Mouse (Mus musculus): ENCODE data around the gene Sytl3.
"Not testable (repeated sequence)": the region's sequence is repeated elsewhere in the genome, so short reads cannot be mapped to it uniquely, and the experiment has no call there.

The Sytl3 gene

GRCm38 (mm10) chr17:6691596-6691995 lies 32.7 kb downstream of the Sytl3 start:
- peak; percentile 97 to 98 for DNase-seq (ENCODE audit: low spot score in 2 of 2)

- not testable (repeated sequence) for DNase-seq (ENCODE audit: low spot score in 2 of 2)
Measured at GRCm38 (mm10) chr17:6695712-6696111, 36.8 kb downstream of the Sytl3 start.

- DNase-seq (ENCODE audit: low spot score in 2 of 2) = not testable (repeated sequence)
Measured at GRCm38 (mm10) chr17:6696521-6696920, 37.6 kb downstream of the Sytl3 start.

GRCm38 (mm10) chr17:6697224-6697775 lies 38.4 kb downstream of the Sytl3 start:
- peak in 1 of 2 experiments; percentile 63 for DNase-seq (ENCODE audit: low spot score in 2 of 2)

GRCm38 (mm10) chr17:6699502-6699901 lies 40.6 kb downstream of the Sytl3 start:
- not testable (repeated sequence) for DNase-seq (ENCODE audit: low spot score in 2 of 2)

GRCm38 (mm10) chr17:6700077-6700476 lies 41.2 kb downstream of the Sytl3 start:
- DNase-seq (ENCODE audit: low spot score in 2 of 2) = not testable (repeated sequence)

- not testable (repeated sequence) for DNase-seq (ENCODE audit: low spot score in 2 of 2)
Measured at GRCm38 (mm10) chr17:6702625-6703221, 43.8 kb downstream of the Sytl3 start.

GRCm38 (mm10) chr17:6703381-6704270 lies 44.7 kb downstream of the Sytl3 start:
- DNase-seq (ENCODE audit: low spot score in 2 of 2) = not testable (repeated sequence)

- not testable (repeated sequence) for DNase-seq (ENCODE audit: low spot score in 2 of 2)
Measured at GRCm38 (mm10) chr17:6706448-6706847, 47.6 kb downstream of the Sytl3 start.

- DNase-seq (ENCODE audit: low spot score in 2 of 2) = not testable (repeated sequence)
Measured at GRCm38 (mm10) chr17:6707422-6707821, 48.5 kb downstream of the Sytl3 start.

GRCm38 (mm10) chr17:6708194-6708593 lies 49.3 kb downstream of the Sytl3 start:
- not testable (repeated sequence) for DNase-seq (ENCODE audit: low spot score in 2 of 2)

GRCm38 (mm10) chr17:6713483-6713882 lies 54.6 kb downstream of the Sytl3 start:
- not testable (repeated sequence) for DNase-seq (ENCODE audit: low spot score in 2 of 2)

- not testable (repeated sequence) for DNase-seq (ENCODE audit: low spot score in 2 of 2)
Measured at GRCm38 (mm10) chr17:6713944-6714343, 55.1 kb downstream of the Sytl3 start.

- peak in 1 of 2 experiments; percentile 11 for DNase-seq (ENCODE audit: low spot score in 2 of 2)
Measured at GRCm38 (mm10) chr17:6727996-6728610, 69.2 kb downstream of the Sytl3 start.

GRCm38 (mm10) chr17:6729244-6729742 lies 70.4 kb downstream of the Sytl3 start:
- peak; percentile 21 to 61 for DNase-seq (ENCODE audit: low spot score in 2 of 2)

- peak in 1 of 2 experiments; percentile 7 for DNase-seq (ENCODE audit: low spot score in 2 of 2)
Measured at GRCm38 (mm10) chr17:6731132-6731531, 72.2 kb downstream of the Sytl3 start.

- DNase-seq (ENCODE audit: low spot score in 2 of 2) = peak in 1 of 2 experiments; percentile 10
Measured at GRCm38 (mm10) chr17:6731634-6732033, 72.7 kb downstream of the Sytl3 start.

- DNase-seq (ENCODE audit: low spot score in 2 of 2) = peak in 1 of 2 experiments; percentile 20
Measured at GRCm38 (mm10) chr17:6732665-6733064, 73.8 kb downstream of the Sytl3 start.

GRCm38 (mm10) chr17:6733322-6733875 lies 74.5 kb downstream of the Sytl3 start:
- peak in 1 of 2 experiments; percentile 12 for DNase-seq (ENCODE audit: low spot score in 2 of 2)

GRCm38 (mm10) chr17:6734746-6735441 lies 76.0 kb downstream of the Sytl3 start:
- peak in 1 of 2 experiments; percentile 7 for DNase-seq (ENCODE audit: low spot score in 2 of 2)
